Mouse (Mus musculus) cortical plate, adult 2 months (tissue): ENCODE data around the gene Mgll.

Experiments
- CTCF ChIP-seq: fragments of 200-500 bp; IDR thresholded peaks from 2 replicates; pipeline ENCODE4 v1.5.1; 2011; ENCODE audit warnings: mild to moderate bottlenecking, control low read depth, low read length; ENCODE audit not compliant: insufficient read depth; ENCODE audit errors: extremely low read depth
- POLR2A ChIP-seq: fragments of 200-500 bp; IDR thresholded peaks from 2 replicates; pipeline ENCODE4 v1.6.1; 2011; ENCODE audit warnings: mild to moderate bottlenecking, low read length, control low read depth; ENCODE audit not compliant: insufficient read depth; ENCODE audit errors: extremely low read depth

- TF ChIP-seq CTCF (no peak), POLR2A (no peak)
Observed at GRCm38 (mm10) chr6:88778047-88778688, 54.0 kb downstream of the Mgll start.
